Mouse (Mus musculus) G1E (cell line): ENCODE measurements at regions not wholly inside any gene's neighbourhood (a gene's known extent, or its start where the extent isn't known, plus 50 kb on each side); places are given as distances from the start of the nearest gene placed in this dataset.
"Not testable (repeated sequence)": the region's sequence is repeated elsewhere in the genome, so short reads cannot be mapped to it uniquely, and the experiment has no call there.

Experiments
- ATAC-seq: 2 replicates; pipeline ENCODE4 v1.8.0; 2016; ENCODE audit warnings: mild to moderate bottlenecking; ENCODE audit not compliant: insufficient number of reproducible peaks, poor library complexity, low FRiP score, severe bottlenecking; ENCODE audit errors: extremely low read depth
- DNase-seq: peaks from one replicate; pipeline ENCODE4 v3.0.0; 2012; ENCODE audit warnings: low spot score
- H3K27me3 ChIP-seq: 2 replicates; pipeline ENCODE4 v1.6.1; 2012; ENCODE audit warnings: mild to moderate bottlenecking, low read length, inconsistent platforms; ENCODE audit not compliant: insufficient read depth
- H3K36me3 ChIP-seq: replicated peaks from 2 replicates; pipeline ENCODE3; 2012; ENCODE audit warnings: mild to moderate bottlenecking, inconsistent platforms
- H3K4me1 ChIP-seq: 2 replicates; pipeline ENCODE4 v1.6.1; 2012; ENCODE audit warnings: low read depth, low read length, inconsistent platforms, mixed read lengths; ENCODE audit not compliant: insufficient read depth
- H3K4me3 ChIP-seq: 2 replicates; pipeline ENCODE4 v1.5.1; 2012; ENCODE audit warnings: low read depth, mild to moderate bottlenecking, inconsistent platforms, low read length, moderate library complexity, mixed read lengths
- H3K9me3 ChIP-seq: replicated peaks from 2 replicates; pipeline ENCODE4 v1.6.1; 2012; ENCODE audit warnings: inconsistent platforms
- CTCF ChIP-seq: IDR thresholded peaks from 2 replicates; pipeline ENCODE4 v1.5.1; 2012; ENCODE audit warnings: low read depth, low read length, inconsistent platforms, mixed read lengths
- GATA1 ChIP-seq: IDR thresholded peaks from 2 replicates; pipeline ENCODE4 v1.6.1; 2012; ENCODE audit warnings: borderline replicate concordance, low read length, inconsistent platforms, mixed read lengths
- GATA2 ChIP-seq: IDR thresholded peaks from 2 replicates; pipeline ENCODE4 v1.6.1; 2012; ENCODE audit warnings: low read depth, low read length, inconsistent platforms, borderline replicate concordance
- POLR2AphosphoS5 ChIP-seq: IDR thresholded peaks from 2 replicates; pipeline ENCODE4 v1.6.1; 2012; ENCODE audit warnings: low read depth, low read length, inconsistent platforms; ENCODE audit not compliant: insufficient replicate concordance
- TAL1 ChIP-seq: conservative IDR thresholded peaks from 2 replicates; pipeline ENCODE4 v1.6.1; 2012; ENCODE audit warnings: low read depth, low read length, inconsistent platforms, mixed read lengths

DNA sequence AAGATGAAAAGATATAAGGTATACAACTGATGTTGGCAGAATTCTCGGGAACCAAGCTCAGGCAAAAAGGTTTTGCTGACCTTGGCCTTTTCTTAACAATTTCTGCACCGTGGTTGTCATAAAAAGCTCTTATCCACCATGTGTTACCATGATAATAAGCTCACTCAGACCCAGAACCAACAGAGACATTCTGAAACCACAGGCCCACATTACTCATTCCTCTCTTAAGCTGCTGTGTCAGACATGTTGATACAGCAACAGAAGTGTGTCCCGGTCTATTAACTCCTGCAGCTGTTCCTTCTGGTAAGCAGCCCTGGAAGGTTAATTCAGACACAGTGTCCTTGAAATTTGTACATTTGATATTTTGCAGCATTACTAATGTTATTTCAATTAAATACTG lies 167.9 kb downstream of the Car2 start:
- H3K4me3 ChIP-seq, result no peak overlapping the region
- DNase-seq (no peak), ATAC-seq (no peak)
- no peaks in the 10 kb centered on the region for H3K36me3 ChIP-seq
- no peaks in the 10 kb centered on the region; the same call in 1 of the 2 replicates for H3K9me3 ChIP-seq
- TF ChIP-seq POLR2AphosphoS5, result no peak
- TF ChIP-seq CTCF, result no peak
- no peak for TF ChIP-seq GATA1
- TF ChIP-seq TAL1, result no peak
- TF ChIP-seq GATA2, result no peak
- H3K4me1 ChIP-seq, result no peaks in the 10 kb centered on the region
- no peaks in the 10 kb centered on the region for H3K27me3 ChIP-seq

- ATAC-seq, H3K4me3 ChIP-seq, H3K27me3 ChIP-seq, H3K9me3 ChIP-seq, H3K4me1 ChIP-seq, H3K36me3 ChIP-seq, DNase-seq: not testable (repeated sequence)
These were observed 169.6 kb downstream of the Car2 start for GRCm38 (mm10) chr3:15055516-15056256.

- not testable (repeated sequence) for H3K36me3 ChIP-seq, H3K4me3 ChIP-seq, ATAC-seq, DNase-seq, H3K27me3 ChIP-seq, H3K9me3 ChIP-seq, H3K4me1 ChIP-seq
These were observed 170.9 kb downstream of the Car2 start for GRCm38 (mm10) chr3:15056788-15057585.

- ATAC-seq (no peak), DNase-seq (no peak)
- Histone ChIP-seq H3K36me3 (no peaks in the 10 kb centered on the region), H3K9me3 (no peaks in the 10 kb centered on the region), H3K27me3 (peaks cover 2% of the 10 kb centered on the region; the same call in 1 of the 2 replicates), H3K4me1 (no peaks in the 10 kb centered on the region), H3K4me3 (no peak overlapping the region)
- no peak for TF ChIP-seq POLR2AphosphoS5
- TF ChIP-seq CTCF, result no peak
- no peak for TF ChIP-seq GATA1
- TF ChIP-seq GATA2, result no peak
- no peak for TF ChIP-seq TAL1
These were observed 179.6 kb downstream of the Car2 start for GRCm38 (mm10) chr3:15065681-15066080.

GRCm38 (mm10) chr3:15068256-15068655 lies 182.2 kb downstream of the Car2 start:
- Histone ChIP-seq H3K36me3 (no peaks in the 10 kb centered on the region), H3K9me3 (no peaks in the 10 kb centered on the region), H3K27me3 (peaks cover 13% of the 10 kb centered on the region), H3K4me1 (no peaks in the 10 kb centered on the region; the same call in 1 of the 2 replicates), H3K4me3 (no peak overlapping the region)
- no peak for DNase-seq
- TF ChIP-seq CTCF (no peak), GATA2 (no peak), GATA1 (no peak), TAL1 (no peak), POLR2AphosphoS5 (no peak)
- no peak for ATAC-seq

GRCm38 (mm10) chr3:15071030-15071883 lies 185.2 kb downstream of the Car2 start:
- DNase-seq (no peak), ATAC-seq (no peak)
- H3K27me3 ChIP-seq, result peaks cover 13% of the 10 kb centered on the region
- no peaks in the 10 kb centered on the region for H3K9me3 ChIP-seq
- no peak for TF ChIP-seq GATA1
- no peak for TF ChIP-seq TAL1
- TF ChIP-seq GATA2, result no peak
- TF ChIP-seq CTCF, result no peak
- TF ChIP-seq POLR2AphosphoS5, result no peak
- no peak overlapping the region for H3K4me3 ChIP-seq
- no peaks in the 10 kb centered on the region; the same call in 1 of the 2 replicates for H3K4me1 ChIP-seq
- H3K36me3 ChIP-seq, result no peaks in the 10 kb centered on the region
